Mouse (Mus musculus) megakaryocyte progenitor cell, adult 5-6 weeks (primary cell): ENCODE results near the gene Rab27a. TPM values are rescaled to one million over a fixed set of nuclear protein-coding genes. Genes with fewer than 3 reads are reported as not detected.

ENCODE experiments used
- ATAC-seq: replicated peaks from 2 replicates; pipeline ENCODE4 v1.8.0; 2016; ENCODE audit warnings: mild to moderate bottlenecking, moderate TSS enrichment, inconsistent platforms; ENCODE audit not compliant: poor library complexity
- total RNA-seq, 2 experiments: library from RNA; stranded (forward) in 1 of 2; stranded (reverse) in 1 of 2; fragments of 157-497, 149-512 nt in 1 of 2; fragments of 200-1000 nt in 1 of 2; gene quantifications; 2 replicates each; pipeline versions ENCODE4 v1.2.3 to v1.2.4; 2015 to 2017

Rab27a gene
- total RNA-seq, 2 experiments from 2014 or later, result 65.1 to 179 TPM

DNA sequence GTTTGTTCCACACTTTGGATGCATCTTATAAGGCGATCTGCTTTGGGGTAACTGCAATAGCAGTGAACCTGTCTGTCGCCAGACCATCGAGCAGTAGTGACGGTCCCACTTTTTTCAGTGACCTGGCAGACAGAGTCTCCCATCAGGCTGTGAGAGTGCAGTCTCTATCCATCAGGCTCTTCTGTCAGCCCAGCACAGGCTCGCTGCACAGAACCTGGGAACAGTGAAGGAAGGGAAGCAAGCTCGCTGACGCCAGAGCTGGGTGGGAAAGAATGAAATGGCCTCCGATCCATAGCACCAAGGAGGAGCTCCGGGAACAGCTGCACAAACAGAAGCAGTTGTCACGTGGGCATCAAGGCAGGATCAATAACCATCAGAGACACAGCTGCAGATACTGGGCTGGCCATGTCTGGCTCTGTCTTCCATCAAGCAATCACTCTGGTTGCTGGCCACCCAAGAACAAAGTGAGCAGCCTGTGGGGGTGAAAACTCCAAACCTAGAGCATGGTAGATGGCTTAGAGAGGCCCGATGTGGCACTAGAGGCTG is 92.8 kb downstream of the Rab27a start:
- ATAC-seq, result no peak

Other genes with a start within 250 kb of the Rab27a start
- gene Prtg, start 238.0 kb upstream of the Rab27a start, total RNA-seq (2015), result not detected in 2 replicates
- gene Prtg, start 238.0 kb upstream of the Rab27a start, total RNA-seq (2017), result not detected in 2 replicates
- not detected in 2 replicates for gene Pygo1, start 119.2 kb upstream of the Rab27a start, total RNA-seq (2015)
- gene Pygo1, start 119.2 kb upstream of the Rab27a start, total RNA-seq (2017), result 0.03 TPM in 1 of 2 replicates, not detected in the other
- 0.07 and 0.91 TPM in 2 replicates for gene Dyx1c1, start 86.1 kb upstream of the Rab27a start, total RNA-seq (2015)
- gene Dyx1c1, start 86.1 kb upstream of the Rab27a start, total RNA-seq (2017), result 0.58 TPM in 1 of 2 replicates, not detected in the other
- gene Gm44503, start 86.0 kb upstream of the Rab27a start, total RNA-seq (2015), result not detected in 2 replicates
- 0.07 TPM in 1 of 2 replicates, not detected in the other for gene Gm44503, start 86.0 kb upstream of the Rab27a start, total RNA-seq (2017)
- gene Ccpg1os, start 59.5 kb upstream of the Rab27a start, total RNA-seq (2015), result 6.9 and 10.4 TPM in 2 replicates
- gene Ccpg1os, start 59.5 kb upstream of the Rab27a start, total RNA-seq (2017), result 8.0 and 10.0 TPM in 2 replicates
- gene Ccpg1, start 59.4 kb upstream of the Rab27a start, total RNA-seq (2015), result 25.8 and 26.6 TPM in 2 replicates
- 48.7 and 49.7 TPM in 2 replicates for gene Ccpg1, start 59.4 kb upstream of the Rab27a start, total RNA-seq (2017)
- 35.3 and 47.1 TPM in 2 replicates for gene Pigb, start 4.5 kb upstream of the Rab27a start, total RNA-seq (2015)
- gene Pigb, start 4.5 kb upstream of the Rab27a start, total RNA-seq (2017), result 7.4 and 7.8 TPM in 2 replicates
- 0.44 and 0.78 TPM in 2 replicates for gene Khdc3, start 57.0 kb downstream of the Rab27a start, total RNA-seq (2015)
- gene Khdc3, start 57.0 kb downstream of the Rab27a start, total RNA-seq (2017), result 0.20 and 0.92 TPM in 2 replicates
- not detected in 2 replicates for gene Gm20509, start 57.6 kb downstream of the Rab27a start, total RNA-seq (2015)
- 0.37 TPM in 1 of 2 replicates, not detected in the other for gene Gm20509, start 57.6 kb downstream of the Rab27a start, total RNA-seq (2017)
- 137 and 140 TPM in 2 replicates for gene Rsl24d1, start 68.6 kb downstream of the Rab27a start, total RNA-seq (2015)
- gene Rsl24d1, start 68.6 kb downstream of the Rab27a start, total RNA-seq (2017), result 232 and 254 TPM in 2 replicates